Mouse (Mus musculus) heart, postnatal 0 days (tissue): ENCODE measurements around the gene Ubash3a. TPM values are rescaled to one million over a fixed set of nuclear protein-coding genes. Genes with fewer than 3 reads are reported as not detected.

ENCODE experiments used
- ATAC-seq: fragments of 200-750 bp; cut with Nextera tagmentation; 2 replicates; pipeline ENCODE4 v1.8.0; 2017; ENCODE audit warnings: low read depth, moderate number of reproducible peaks, moderate library complexity; ENCODE audit not compliant: insufficient read depth
- DNase-seq: peaks from one replicate; pipeline ENCODE4 v3.0.0-alpha.2; 2016; ENCODE audit warnings: low spot score
- H3K27ac ChIP-seq: fragments of 300-500 bp; sonication (generic); 2 replicates; pipeline ENCODE4 v1.5.1; 2014; ENCODE audit warnings: low read depth, mild to moderate bottlenecking
- H3K27me3 ChIP-seq: fragments of 300-500 bp; sonication (generic); 2 replicates; pipeline ENCODE4 v1.6.1; 2014; ENCODE audit warnings: low read length, mixed read lengths; ENCODE audit not compliant: control insufficient read depth, insufficient read depth
- H3K36me3 ChIP-seq: fragments of 300-500 bp; sonication (generic); replicated peaks from 2 replicates; pipeline ENCODE4 v1.6.1; 2014; ENCODE audit warnings: low read length, mixed read lengths; ENCODE audit not compliant: control insufficient read depth, insufficient read depth
- H3K4me1 ChIP-seq: fragments of 300-500 bp; sonication (generic); 2 replicates; pipeline ENCODE4 v1.6.1; 2014; ENCODE audit warnings: antibody characterized with exemption; ENCODE audit not compliant: control insufficient read depth, insufficient read depth
- H3K4me2 ChIP-seq: fragments of 300-500 bp; sonication (generic); 2 replicates; pipeline ENCODE4 v1.6.1; 2014; ENCODE audit warnings: low read depth, mild to moderate bottlenecking, low read length, moderate library complexity
- H3K4me3 ChIP-seq: fragments of 300-500 bp; sonication (generic); 2 replicates; pipeline ENCODE4 v1.5.1; 2014; ENCODE audit warnings: low read depth, low read length
- H3K9ac ChIP-seq: fragments of 300-500 bp; sonication (generic); replicated peaks from 2 replicates; pipeline ENCODE4 v1.6.1; 2014; ENCODE audit warnings: low read depth, low read length, mixed read lengths
- H3K9me3 ChIP-seq: fragments of 300-500 bp; sonication (generic); replicated peaks from 2 replicates; pipeline ENCODE4 v1.6.1; 2016; ENCODE audit warnings: low read length; ENCODE audit not compliant: control insufficient read depth
- CTCF ChIP-seq: IDR thresholded peaks from 2 replicates; pipeline ENCODE4 v1.5.1; 2016; ENCODE audit warnings: antibody characterized with exemption, control low read depth, low read depth
- EP300 ChIP-seq: IDR thresholded peaks from 2 replicates; pipeline ENCODE4 v1.6.1; 2016; ENCODE audit warnings: antibody characterized with exemption, low read depth
- WGBS: fragments of 180-500 bp; shearing (Covaris S2); extraction: QIAGEN DNeasy Blood & Tissue Kit; methylation state at CpG from one replicate; pipeline ENCODE4 v1.1.7; 2014; 5-methylcytosine and 5-hydroxymethylcytosine counted together
- polyA plus RNA-seq: library from polyadenylated mRNA; unstranded; fragments of >200 nt; fragmentation: Nextera tagmentation; extraction: Ambion mirVana; gene quantifications from 2 replicates; pipeline ENCODE4 v1.2.1, GENCODE M21; 2015
- total RNA-seq: library from RNA; depleted of rRNA; stranded (reverse); fragments of >200 nt; gene quantifications from 2 replicates; pipeline ENCODE4 v1.2.3, GENCODE M21; 2014; ENCODE audit warnings: low replicate concordance; rRNA removed

The Ubash3a gene
- total RNA-seq (not detected in 2 replicates), polyA plus RNA-seq (0.11 and 0.20 TPM in 2 replicates)

- Histone ChIP-seq H3K4me3 (peak within 1 kb of the TSS; percentile 19; the same call in 1 of the 2 replicates), H3K27me3 (no peaks in the 10 kb centered on the region), H3K4me2 (peak within 1 kb of the TSS; percentile 16; the same call in 1 of the 2 replicates), H3K9ac (no peak within 1 kb of the TSS), H3K9me3 (no peaks in the 10 kb centered on the region), H3K36me3 (no peaks in the 10 kb centered on the region), H3K27ac (no peak within 1 kb of the TSS; the same call in 1 of the 2 replicates), H3K4me1 (no peaks in the 10 kb centered on the region)
- WGBS: 29% methylated on average over 12 of the region's 12 CpGs
- DNase-seq: no peak
- ATAC-seq: no peak
- TF ChIP-seq CTCF: no peak
- TF ChIP-seq EP300: no peak
Measured at GRCm38 (mm10) chr17:31207771-31208334, at the start of gene Ubash3a. TSS of gene Ubash3a (plus strand) at chr17:31207873.

- no peak overlapping the region for H3K4me3 ChIP-seq
- no peak for ATAC-seq
- WGBS: 75% methylated on average over 6 of the region's 6 CpGs
- H3K9me3 ChIP-seq: no peaks in the 10 kb centered on the region; the same call in 1 of the 2 replicates
- H3K4me1 ChIP-seq: no peaks in the 10 kb centered on the region
- no peaks in the 10 kb centered on the region for H3K27me3 ChIP-seq
- TF ChIP-seq CTCF: no peak
- no peak for TF ChIP-seq EP300
- no peak overlapping the region for H3K27ac ChIP-seq
- no peak overlapping the region for H3K4me2 ChIP-seq
- no peak for DNase-seq
- no peaks in the 10 kb centered on the region for H3K36me3 ChIP-seq
- H3K9ac ChIP-seq: no peak overlapping the region
Measured at GRCm38 (mm10) chr17:31157921-31158320, 49.8 kb upstream of the Ubash3a start.

DNA sequence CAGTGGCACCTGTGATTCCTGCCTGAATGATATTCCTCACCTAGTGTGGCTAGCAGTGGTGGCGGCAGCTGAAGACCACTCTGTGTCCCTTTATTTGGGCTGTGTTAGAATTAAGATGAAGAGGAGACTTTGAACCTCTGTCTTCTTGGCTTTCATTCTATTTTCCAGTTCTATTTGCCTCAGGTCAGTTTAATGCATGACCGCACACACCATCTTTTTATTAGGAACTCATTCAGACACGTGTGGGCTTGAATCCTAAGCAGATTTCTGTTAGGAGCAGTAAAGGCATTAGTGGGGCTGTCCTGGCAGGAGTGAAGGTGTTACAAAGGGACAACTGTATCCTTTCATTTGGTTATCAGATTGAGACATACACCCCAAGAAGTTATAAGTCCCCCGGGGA is 47.4 kb upstream of the Ubash3a start:
- no peak overlapping the region for H3K9ac ChIP-seq
- H3K4me2 ChIP-seq: no peak overlapping the region
- no peak overlapping the region for H3K27ac ChIP-seq
- TF ChIP-seq CTCF: no peak
- no peak for TF ChIP-seq EP300
- 75% methylated on average over 4 of the region's 4 CpGs for WGBS
- no peak for DNase-seq
- H3K36me3 ChIP-seq: no peaks in the 10 kb centered on the region
- H3K9me3 ChIP-seq: no peaks in the 10 kb centered on the region; the same call in 1 of the 2 replicates
- no peak overlapping the region for H3K4me3 ChIP-seq
- H3K4me1 ChIP-seq: no peaks in the 10 kb centered on the region
- no peak for ATAC-seq
- H3K27me3 ChIP-seq: no peaks in the 10 kb centered on the region

DNA sequence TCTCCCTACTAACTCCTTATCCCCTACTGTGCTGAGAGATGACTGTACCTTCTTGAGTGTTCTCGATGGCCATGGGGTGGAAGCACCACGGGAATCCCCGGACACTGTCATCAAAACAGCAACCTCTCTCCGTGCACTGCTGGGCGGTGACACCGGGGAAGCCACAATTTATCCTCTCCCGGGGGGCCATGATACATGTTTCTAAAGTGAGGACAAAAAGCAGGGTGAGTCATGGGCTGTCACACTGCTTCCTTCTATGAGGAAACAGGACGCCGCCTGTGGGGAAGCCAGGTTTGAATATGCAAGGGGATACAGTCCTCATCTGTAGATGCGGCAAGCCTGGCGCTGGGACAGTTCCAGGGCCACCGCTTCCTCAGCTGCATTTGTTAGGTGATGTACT is 45.1 kb upstream of the Ubash3a start:
- Histone ChIP-seq H3K4me2 (no peak overlapping the region), H3K9ac (no peak overlapping the region), H3K4me3 (no peak overlapping the region), H3K27me3 (no peaks in the 10 kb centered on the region), H3K27ac (no peak overlapping the region), H3K36me3 (no peaks in the 10 kb centered on the region), H3K4me1 (no peaks in the 10 kb centered on the region), H3K9me3 (no peaks in the 10 kb centered on the region; the same call in 1 of the 2 replicates)
- no peak for DNase-seq
- 61% methylated on average over 12 of the region's 12 CpGs for WGBS
- TF ChIP-seq EP300 (no peak), CTCF (no peak)
- ATAC-seq: no peak

- TF ChIP-seq CTCF (no peak), EP300 (no peak)
- 62% methylated on average over 2 of the region's 2 CpGs for WGBS
- Histone ChIP-seq H3K9ac (no peak overlapping the region), H3K27ac (no peak overlapping the region), H3K4me3 (no peak overlapping the region), H3K27me3 (no peaks in the 10 kb centered on the region), H3K4me1 (no peaks in the 10 kb centered on the region), H3K4me2 (no peak overlapping the region), H3K9me3 (no peaks in the 10 kb centered on the region; the same call in 1 of the 2 replicates), H3K36me3 (no peaks in the 10 kb centered on the region)
- ATAC-seq: no peak
- no peak for DNase-seq
Measured at GRCm38 (mm10) chr17:31163821-31164220, 43.9 kb upstream of the Ubash3a start.

DNA sequence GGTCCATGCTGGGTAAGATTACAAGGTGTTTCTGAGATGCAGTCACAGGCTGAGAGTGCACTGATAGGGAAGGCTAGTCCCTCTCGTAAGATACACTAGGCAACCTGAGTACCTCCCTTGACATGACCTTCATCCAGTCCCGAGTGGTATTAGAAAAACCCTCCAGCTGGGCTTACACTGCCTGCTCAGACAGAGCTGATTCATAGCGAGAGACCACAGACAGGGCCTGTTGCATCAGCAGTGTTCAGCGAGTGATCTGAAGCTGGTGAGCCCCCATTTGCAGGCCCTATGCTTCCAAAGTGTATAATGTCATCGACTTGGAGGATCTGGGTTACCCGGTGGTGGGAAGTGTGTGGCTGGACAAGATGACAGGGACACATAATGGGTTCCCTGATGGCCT is 42.5 kb upstream of the Ubash3a start, which contains the start of gene Tff1:
Tff1 (minus strand) TSS at position 151 of the 400 bp plus-strand sequence.
- Histone ChIP-seq H3K9ac (no peak within 1 kb of the TSS), H3K9me3 (no peaks in the 10 kb centered on the region), H3K36me3 (no peaks in the 10 kb centered on the region), H3K4me1 (no peaks in the 10 kb centered on the region), H3K4me3 (no peak within 1 kb of the TSS), H3K27ac (no peak within 1 kb of the TSS), H3K27me3 (no peaks in the 10 kb centered on the region), H3K4me2 (no peak within 1 kb of the TSS)
- ATAC-seq (no peak), DNase-seq (no peak)
- TF ChIP-seq CTCF (no peak), EP300 (no peak)
- WGBS: 62% methylated on average over 6 of the region's 6 CpGs
